ENCODE assay signal across 25 mouse cellular contexts in the genomic region with DNA sequence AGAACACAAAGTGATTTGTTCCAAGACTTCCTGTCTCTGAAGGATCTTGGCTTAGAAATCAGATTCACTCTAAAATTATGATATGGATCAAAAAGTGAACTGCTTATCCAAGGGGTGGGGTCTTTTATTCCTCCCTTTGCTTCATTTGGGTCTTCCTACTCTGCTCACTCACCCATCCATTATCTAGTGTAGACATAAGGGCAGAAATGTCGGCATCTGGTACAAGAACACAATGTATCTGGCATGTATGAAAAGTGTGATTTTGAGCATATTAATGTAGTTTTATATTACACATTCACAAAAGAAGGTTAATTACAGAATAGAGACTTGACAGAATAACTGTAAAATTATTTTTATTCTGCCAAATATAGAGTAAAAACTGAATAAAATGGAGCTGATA.
"Had no signal": no experiment of that assay in that cellular context is flagged by ENCODE, and none has a peak within 500 bp of the region (broad histone marks: within the 10 kb centered on the region; RNA-seq: fewer than 3 reads in every experiment).

No protein-coding gene starts in this region.

- H3K4me2 ChIP-seq: heart, embryonic 12.5 days; hindbrain, embryonic 12.5 days; hindbrain, embryonic 14.5 days; intestine, embryonic 15.5 days; limb, embryonic 12.5 days; liver, embryonic 11.5 days; liver, embryonic 13.5 days; liver, embryonic 15.5 days had no signal

- ATAC-seq: hindbrain, embryonic 16.5 days; inflammation-experienced regulatory T-cells, adult 6 months; intestine, embryonic 15.5 days; intestine, postnatal 0 days; liver, postnatal 0 days had no signal

- H3K4me3 ChIP-seq: heart, adult 2 months; heart, embryonic 12.5 days; hindbrain, embryonic 10.5 days; hindbrain, embryonic 12.5 days; intestine, embryonic 15.5 days; left cerebral cortex, adult 2 months; limb, embryonic 10.5 days; limb, embryonic 12.5 days; liver, embryonic 13.5 days; liver, embryonic 15.5 days had no signal

- H3K27ac ChIP-seq: heart, adult 2 months; hindbrain, embryonic 10.5 days; hindbrain, embryonic 12.5 days; hindbrain, embryonic 14.5 days; intestine, embryonic 15.5 days; left cerebral cortex, adult 2 months; limb, embryonic 10.5 days; limb, embryonic 12.5 days; liver, embryonic 13.5 days; liver, embryonic 15.5 days had no signal

- H3K4me1 ChIP-seq: heart, embryonic 12.5 days; hindbrain, embryonic 10.5 days; hindbrain, embryonic 12.5 days; intestine, embryonic 15.5 days; limb, embryonic 10.5 days; limb, embryonic 12.5 days; liver, embryonic 13.5 days; liver, embryonic 15.5 days had no signal

- H3K9me3 ChIP-seq: heart, embryonic 12.5 days; hindbrain, embryonic 10.5 days; hindbrain, embryonic 12.5 days; intestine, embryonic 15.5 days; limb, embryonic 10.5 days; limb, embryonic 12.5 days; liver, embryonic 13.5 days; liver, embryonic 15.5 days had no signal

- H3K27me3 ChIP-seq: heart, embryonic 12.5 days; hindbrain, embryonic 12.5 days; intestine, embryonic 15.5 days; limb, embryonic 12.5 days; liver, embryonic 13.5 days; liver, embryonic 15.5 days had no signal

- DNase-seq: gastrocnemius, postnatal 14 days; heart, adult 2 months; heart, postnatal 10 days; heart, postnatal 4 days; kidney, adult 18-20 months; kidney, adult 8-10 months; kidney, postnatal 10 days; kidney, postnatal 25 days; kidney, postnatal 4 days; liver; liver, embryonic 13.5 days; liver, postnatal 0 days had no signal

- H3K36me3 ChIP-seq: heart, embryonic 12.5 days; hindbrain, embryonic 10.5 days; hindbrain, embryonic 12.5 days; intestine, embryonic 15.5 days; limb, embryonic 10.5 days; limb, embryonic 12.5 days; liver, embryonic 13.5 days; liver, embryonic 15.5 days had no signal

- H3K9ac ChIP-seq: heart, embryonic 12.5 days; hindbrain, embryonic 12.5 days; hindbrain, embryonic 14.5 days; intestine, embryonic 15.5 days; limb, embryonic 12.5 days; liver, embryonic 13.5 days; liver, embryonic 15.5 days; liver, postnatal 0 days had no signal
